Mouse (Mus musculus): ENCODE measurements around the gene Jdp2. TPM values are rescaled to one million over a fixed set of nuclear protein-coding genes. Genes with fewer than 3 reads are reported as not detected.

Jdp2 gene
- polyA plus RNA-seq (2015; fragmentation: Nextera tagmentation; extraction: Ambion mirVana): 0.20 and 0.47 TPM in 2 replicates

GRCm38 (mm10) chr12:85598611-85599477, at the start of gene Jdp2:
Gene Jdp2 (plus strand): TSS chr12:85599027.
- H3K9ac ChIP-seq: peak within 1 kb of the TSS; percentile 96
- no peaks in the 10 kb centered on the region for H3K36me3 ChIP-seq
- peaks cover 6% of the 10 kb centered on the region; the same call in 1 of the 2 replicates for H3K27me3 ChIP-seq (replicated peaks)
- 1% methylated on average over 78 of the region's 90 CpGs for WGBS
- peak; percentile 83; the same call in 1 of the 2 replicates for ATAC-seq (ENCODE audit: extremely low read depth, insufficient number of reproducible peaks, low FRiP score, low TSS enrichment)
- peaks cover 49% of the 10 kb centered on the region for H3K4me1 ChIP-seq
- H3K4me2 ChIP-seq: peak within 1 kb of the TSS; percentile 87
- no peaks in the 10 kb centered on the region for H3K9me3 ChIP-seq
- peak within 1 kb of the TSS; percentile 91 for H3K4me3 ChIP-seq
- peak within 1 kb of the TSS; percentile 90 for H3K27ac ChIP-seq (replicated peaks)

DNA sequence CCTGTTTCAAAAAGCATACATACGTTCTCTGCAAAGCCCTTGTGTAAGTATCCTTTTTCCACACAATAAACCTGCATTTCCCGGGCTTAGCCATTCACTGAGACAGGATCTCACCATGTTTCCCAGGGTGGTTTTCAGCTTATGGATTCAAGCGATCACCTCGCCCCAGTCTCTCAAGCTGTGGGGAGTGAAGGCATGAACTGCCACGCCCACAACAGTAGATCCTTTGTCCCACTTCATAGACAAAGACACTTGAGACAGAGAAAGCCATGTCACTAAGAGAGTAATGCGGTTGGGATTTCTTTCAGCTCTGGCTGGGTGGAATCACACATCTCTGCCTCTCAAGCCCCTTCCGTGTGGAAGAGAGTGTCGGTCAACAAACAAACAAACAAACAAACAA, 49.2 kb upstream of the Jdp2 start:
- ATAC-seq (ENCODE audit: extremely low read depth, insufficient number of reproducible peaks, low FRiP score, low TSS enrichment): no peak
- Histone ChIP-seq H3K9me3 (peaks cover 4% of the 10 kb centered on the region; the same call in 1 of the 2 replicates), H3K27me3 (replicated peaks) (no peaks in the 10 kb centered on the region), H3K4me1 (peaks cover 32% of the 10 kb centered on the region), H3K4me2 (no peak overlapping the region), H3K4me3 (no peak overlapping the region), H3K27ac (replicated peaks) (no peak overlapping the region), H3K9ac (no peak overlapping the region), H3K36me3 (no peaks in the 10 kb centered on the region)
- 78% methylated on average over 8 of the region's 8 CpGs for WGBS

GRCm38 (mm10) chr12:85550435-85550834, 48.4 kb upstream of the Jdp2 start:
- H3K36me3 ChIP-seq: no peaks in the 10 kb centered on the region
- H3K9me3 ChIP-seq: peaks cover 4% of the 10 kb centered on the region; the same call in 1 of the 2 replicates
- 80% methylated on average over 4 of the region's 4 CpGs for WGBS
- H3K4me2 ChIP-seq: no peak overlapping the region
- H3K27ac ChIP-seq (replicated peaks): no peak overlapping the region
- no peak for ATAC-seq (ENCODE audit: extremely low read depth, insufficient number of reproducible peaks, low FRiP score, low TSS enrichment)
- H3K4me1 ChIP-seq: peaks cover 25% of the 10 kb centered on the region
- no peaks in the 10 kb centered on the region for H3K27me3 ChIP-seq (replicated peaks)
- no peak overlapping the region for H3K9ac ChIP-seq
- no peak overlapping the region for H3K4me3 ChIP-seq

DNA sequence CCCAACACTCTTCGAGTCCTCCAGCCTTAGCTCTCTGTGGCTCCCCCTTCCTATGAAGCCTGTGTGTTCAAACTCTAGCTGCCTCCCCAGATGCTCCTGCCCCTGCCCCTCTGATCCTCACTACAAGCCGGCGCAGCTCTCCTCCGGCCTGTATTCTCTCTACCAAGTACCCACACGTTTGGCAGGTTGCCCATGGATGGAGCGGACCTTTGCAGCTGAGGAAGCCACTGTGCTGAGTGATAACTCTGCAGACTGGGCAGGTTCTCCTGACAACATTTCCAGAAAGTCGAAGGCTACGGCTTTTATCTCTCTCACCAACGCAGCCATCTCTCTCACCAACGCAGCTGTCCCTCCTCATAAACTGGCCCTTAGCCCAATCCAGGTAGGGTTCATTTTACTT, 39.5 kb upstream of the Jdp2 start:
- H3K9me3 ChIP-seq: no peaks in the 10 kb centered on the region
- 0 out of 2 replicates have a peak, but pooled peaks cover 4% of the 10 kb centered on the region for H3K4me1 ChIP-seq
- no peak for ATAC-seq (ENCODE audit: extremely low read depth, insufficient number of reproducible peaks, low FRiP score, low TSS enrichment)
- WGBS: 43% methylated on average over 10 of the region's 10 CpGs
- H3K4me2 ChIP-seq: no peak overlapping the region
- H3K27me3 ChIP-seq (replicated peaks): 0 out of 2 replicates have a peak, but pooled peaks cover 9% of the 10 kb centered on the region
- no peak overlapping the region for H3K27ac ChIP-seq (replicated peaks)
- no peak overlapping the region for H3K4me3 ChIP-seq
- no peaks in the 10 kb centered on the region for H3K36me3 ChIP-seq
- H3K9ac ChIP-seq: no peak overlapping the region

DNA sequence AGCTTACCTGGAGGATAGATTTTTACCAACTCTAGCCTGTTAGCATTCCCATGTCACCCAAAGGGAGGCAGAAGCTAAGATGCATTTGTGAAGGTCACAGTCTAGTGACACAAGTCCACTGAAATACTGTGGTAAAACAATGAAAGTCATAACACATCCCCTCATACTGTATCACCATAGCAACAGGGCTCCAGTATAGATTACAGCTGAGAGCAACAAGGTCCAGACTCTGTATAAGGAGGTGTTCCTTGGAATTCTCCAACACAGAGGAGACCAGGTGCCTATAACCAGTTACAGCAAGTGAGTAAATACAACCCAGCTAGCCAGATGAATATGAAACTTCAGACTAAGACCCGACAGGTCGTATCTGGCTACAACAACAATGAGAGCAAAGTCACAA, 33.4 kb upstream of the Jdp2 start:
- Histone ChIP-seq H3K9ac (no peak overlapping the region), H3K9me3 (no peaks in the 10 kb centered on the region), H3K4me3 (no peak overlapping the region), H3K4me1 (peaks cover 12% of the 10 kb centered on the region), H3K27me3 (replicated peaks) (0 out of 2 replicates have a peak, but pooled peaks cover 12% of the 10 kb centered on the region), H3K4me2 (no peak overlapping the region), H3K36me3 (no peaks in the 10 kb centered on the region), H3K27ac (replicated peaks) (no peak overlapping the region)
- no peak for ATAC-seq (ENCODE audit: extremely low read depth, insufficient number of reproducible peaks, low FRiP score, low TSS enrichment)
- 75% methylated on average over 2 of the region's 2 CpGs for WGBS

DNA sequence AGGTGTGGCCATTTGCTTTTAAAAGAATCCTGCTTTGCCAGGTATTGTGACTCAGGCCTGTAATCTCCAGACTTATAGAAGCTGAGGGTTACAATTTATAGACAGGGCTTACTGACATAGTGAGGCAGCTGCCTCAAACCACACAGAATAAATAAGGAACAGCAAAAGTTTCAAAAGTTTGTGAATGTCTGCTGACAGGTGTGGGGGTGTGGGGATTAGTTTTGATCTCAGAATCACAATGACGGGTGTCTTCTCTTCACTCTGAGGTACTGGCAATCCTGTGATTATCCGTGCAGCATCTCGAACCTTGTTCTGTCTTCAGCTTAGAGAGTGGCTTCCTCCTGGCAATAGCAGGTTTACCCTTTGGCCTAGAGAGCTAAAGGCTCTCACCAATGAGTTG, 30.5 kb upstream of the Jdp2 start:
- Histone ChIP-seq H3K27me3 (replicated peaks) (0 out of 2 replicates have a peak, but pooled peaks cover 12% of the 10 kb centered on the region), H3K4me3 (no peak overlapping the region), H3K4me1 (peaks cover 25% of the 10 kb centered on the region), H3K9ac (no peak overlapping the region), H3K36me3 (no peaks in the 10 kb centered on the region), H3K27ac (replicated peaks) (no peak overlapping the region), H3K4me2 (no peak overlapping the region), H3K9me3 (no peaks in the 10 kb centered on the region)
- 88% methylated on average over 3 of the region's 3 CpGs for WGBS
- no peak for ATAC-seq (ENCODE audit: extremely low read depth, insufficient number of reproducible peaks, low FRiP score, low TSS enrichment)

- 0 out of 2 replicates have a peak, but pooled peaks cover 5% of the 10 kb centered on the region for H3K27me3 ChIP-seq (replicated peaks)
- H3K27ac ChIP-seq (replicated peaks): no peak overlapping the region
- 51% methylated on average over 12 of the region's 12 CpGs for WGBS
Observed at GRCm38 (mm10) chr12:85569393-85570157, 29.3 kb upstream of the Jdp2 start.

DNA sequence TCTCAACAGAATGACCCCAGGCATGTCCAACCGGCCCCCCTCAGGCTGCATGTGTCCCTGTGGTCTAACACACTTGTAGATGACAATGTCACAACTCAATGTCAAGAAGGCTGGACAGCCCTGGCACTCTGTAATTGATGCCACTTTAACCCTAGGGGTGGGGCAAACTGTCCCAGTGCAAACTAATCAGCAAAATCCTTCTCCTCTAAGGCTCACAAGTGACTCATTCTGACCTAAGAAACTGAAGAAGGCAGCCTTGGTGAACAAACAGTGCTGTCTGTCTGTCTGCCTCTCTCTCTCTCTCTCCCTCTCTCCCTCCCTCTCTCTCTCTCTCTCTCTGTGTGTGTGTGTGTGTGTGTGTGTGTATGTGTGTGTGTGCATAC, 28.7 kb upstream of the Jdp2 start:
- Histone ChIP-seq H3K9ac (no peak overlapping the region), H3K36me3 (no peaks in the 10 kb centered on the region), H3K27ac (replicated peaks) (no peak overlapping the region), H3K9me3 (no peaks in the 10 kb centered on the region), H3K27me3 (replicated peaks) (0 out of 2 replicates have a peak, but pooled peaks cover 3% of the 10 kb centered on the region), H3K4me1 (peaks cover 32% of the 10 kb centered on the region), H3K4me3 (no peak overlapping the region), H3K4me2 (no peak overlapping the region)
- 55% methylated on average over 1 of the region's 1 CpGs for WGBS
- no peak for ATAC-seq (ENCODE audit: extremely low read depth, insufficient number of reproducible peaks, low FRiP score, low TSS enrichment)

More at GRCm38 (mm10) chr12:85569393-85570157, 29.3 kb upstream of the Jdp2 start:
- no peak for ATAC-seq (ENCODE audit: extremely low read depth, insufficient number of reproducible peaks, low FRiP score, low TSS enrichment)
- Histone ChIP-seq H3K4me3 (no peak overlapping the region), H3K9me3 (no peaks in the 10 kb centered on the region), H3K9ac (0 out of 2 replicates have a peak overlapping the region, but pooled peaks have one; percentile 40), H3K4me1 (peaks cover 26% of the 10 kb centered on the region), H3K4me2 (no peak overlapping the region), H3K36me3 (no peaks in the 10 kb centered on the region)

- Histone ChIP-seq H3K27me3 (replicated peaks) (0 out of 2 replicates have a peak, but pooled peaks cover 3% of the 10 kb centered on the region), H3K9me3 (no peaks in the 10 kb centered on the region), H3K27ac (replicated peaks) (no peak overlapping the region), H3K4me1 (peaks cover 40% of the 10 kb centered on the region), H3K36me3 (no peaks in the 10 kb centered on the region), H3K4me3 (no peak overlapping the region), H3K4me2 (no peak overlapping the region), H3K9ac (no peak overlapping the region)
- ATAC-seq (ENCODE audit: extremely low read depth, insufficient number of reproducible peaks, low FRiP score, low TSS enrichment): no peak
- WGBS: 80% methylated on average over 11 of the region's 11 CpGs
Observed at GRCm38 (mm10) chr12:85571312-85571711, 27.5 kb upstream of the Jdp2 start.

DNA sequence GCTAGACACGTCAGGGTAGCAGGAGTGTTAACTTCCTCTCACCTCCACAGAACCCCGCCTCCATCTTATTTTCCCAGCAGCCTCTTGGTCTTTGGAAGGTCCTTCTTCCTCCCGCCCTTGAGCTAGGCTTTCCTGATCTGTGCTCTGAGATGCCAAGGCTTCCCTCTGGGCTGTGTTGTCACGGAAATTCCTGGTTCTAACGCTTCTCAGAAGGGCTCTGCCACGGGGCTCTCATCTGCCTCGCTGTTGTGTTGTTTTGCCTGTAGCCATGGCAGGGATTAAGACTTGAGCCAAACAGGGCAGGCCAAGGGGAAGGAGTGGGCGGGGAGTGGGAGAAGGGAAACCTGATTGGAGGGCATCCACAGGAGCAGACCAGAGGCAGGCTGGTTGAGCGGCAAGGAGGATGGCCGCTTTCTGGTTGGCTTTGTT, 26.8 kb upstream of the Jdp2 start:
- Histone ChIP-seq H3K4me3 (peak overlapping the region; percentile 19; the same call in 1 of the 2 replicates), H3K4me2 (peak overlapping the region; percentile 54), H3K4me1 (peaks cover 40% of the 10 kb centered on the region), H3K9ac (no peak overlapping the region), H3K36me3 (no peaks in the 10 kb centered on the region), H3K27me3 (replicated peaks) (no peaks in the 10 kb centered on the region), H3K27ac (replicated peaks) (peak overlapping the region; percentile 12; the same call in 1 of the 2 replicates), H3K9me3 (no peaks in the 10 kb centered on the region)
- peak; percentile 53; the same call in 1 of the 2 replicates for ATAC-seq (ENCODE audit: extremely low read depth, insufficient number of reproducible peaks, low FRiP score, low TSS enrichment)
- 28% methylated on average over 10 of the region's 10 CpGs for WGBS
